Mouse (Mus musculus) megakaryocyte, adult 5-6 weeks (primary cell): ENCODE measurements around the gene Tubg1. TPM values are rescaled to one million over a fixed set of nuclear protein-coding genes. Genes with fewer than 3 reads are reported as not detected.
A peak's percentile ranks its signal among the peaks of the same experiment; 100 is the strongest.
"Not testable (repeated sequence)": the region's sequence is repeated elsewhere in the genome, so short reads cannot be mapped to it uniquely, and the experiment has no call there.

Source experiments
- ATAC-seq: 2 replicates; pipeline ENCODE4 v1.8.0; 2016; ENCODE audit warnings: mild to moderate bottlenecking, inconsistent platforms; ENCODE audit not compliant: poor library complexity, severe bottlenecking
- total RNA-seq, 2 experiments: library from RNA; stranded (forward) in 1 of 2; stranded (reverse) in 1 of 2; fragments of 153-499, 151-499 nt in 1 of 2; fragments of 221-1000, 200-1000 nt in 1 of 2; gene quantifications; 2 replicates each; pipeline versions ENCODE4 v1.2.3 to v1.2.4; 2015 to 2017

Tubg1 gene
- total RNA-seq, 2 experiments from 2014 or later = 14.5 to 32.2 TPM

GRCm38 (mm10) chr11:101138536-101139181 is 18.9 kb downstream of the Tubg1 start:
- ATAC-seq = 0 out of 2 replicates have a peak, but pooled peaks have one; percentile 18

DNA sequence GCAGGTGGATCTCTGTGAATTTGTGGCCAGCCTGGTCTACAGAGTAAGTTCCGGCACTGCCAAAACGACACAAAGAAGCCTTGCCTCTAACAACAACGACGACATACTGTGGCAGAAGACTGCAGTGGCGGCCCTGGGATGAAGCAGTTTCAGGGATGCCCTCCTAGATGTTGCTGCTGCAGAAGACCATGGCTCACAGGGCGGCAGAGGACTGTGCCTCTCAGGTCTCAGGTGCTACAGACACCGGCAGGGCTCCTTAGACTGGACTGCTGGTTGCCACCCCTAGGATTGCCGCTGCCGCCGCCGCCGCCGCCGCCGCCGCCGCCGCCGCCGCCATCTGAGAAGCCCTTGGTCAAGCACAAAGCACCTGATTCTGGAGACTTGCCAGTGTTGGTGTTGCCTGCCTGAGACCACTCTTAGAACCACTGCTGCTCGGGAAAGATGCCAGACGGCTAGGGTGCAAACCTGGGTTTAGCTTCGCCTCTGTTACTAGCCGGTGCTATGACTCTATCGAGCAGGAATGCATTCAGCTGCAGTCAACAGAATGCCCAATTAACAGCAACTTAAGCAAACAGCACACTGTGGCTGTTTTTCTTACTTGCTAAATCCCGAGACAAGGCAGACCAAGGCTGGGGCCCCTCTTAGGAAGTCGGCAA is 20.6 kb downstream of the Tubg1 start:
- no peak for ATAC-seq

- no peak for ATAC-seq
Observed at GRCm38 (mm10) chr11:101141088-101141487, 21.4 kb downstream of the Tubg1 start.

DNA sequence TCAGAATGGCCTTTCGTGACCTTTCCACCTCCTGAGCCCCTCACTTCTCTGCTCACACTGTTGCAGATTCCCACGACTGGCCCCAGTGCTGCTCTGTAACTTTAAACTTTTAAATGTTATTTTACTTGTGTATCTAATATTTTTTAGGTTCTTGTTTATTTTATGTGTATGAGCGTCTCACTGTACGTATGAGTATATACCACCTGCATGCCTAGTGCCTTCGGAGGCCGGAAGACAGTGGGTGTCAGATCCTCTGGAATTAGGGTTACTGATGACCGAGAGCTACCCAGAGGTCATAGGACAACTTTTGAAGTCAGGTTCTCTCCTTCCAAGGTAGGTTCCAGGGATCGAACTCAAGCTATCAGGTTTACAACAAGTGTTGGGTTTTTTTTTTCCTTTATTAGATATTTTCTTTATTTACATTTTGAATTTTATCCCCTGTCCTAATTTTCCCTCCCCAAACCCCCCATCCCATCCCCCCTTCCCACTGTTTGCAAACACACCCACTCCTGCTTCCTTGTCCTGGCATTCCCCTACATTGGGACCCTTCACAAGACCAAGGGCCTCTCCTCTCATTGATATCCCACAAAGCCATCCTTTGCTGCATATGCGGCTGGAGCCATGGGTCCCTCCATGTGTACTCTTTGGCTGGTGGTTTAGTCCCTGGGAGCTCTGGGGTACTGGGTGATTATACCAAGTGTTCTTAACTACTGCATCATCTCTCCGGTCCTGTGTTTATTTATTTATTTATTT is 22.7 kb downstream of the Tubg1 start:
- no peak for ATAC-seq

GRCm38 (mm10) chr11:101143338-101144225 is 23.8 kb downstream of the Tubg1 start:
- ATAC-seq = peak; percentile 74

DNA sequence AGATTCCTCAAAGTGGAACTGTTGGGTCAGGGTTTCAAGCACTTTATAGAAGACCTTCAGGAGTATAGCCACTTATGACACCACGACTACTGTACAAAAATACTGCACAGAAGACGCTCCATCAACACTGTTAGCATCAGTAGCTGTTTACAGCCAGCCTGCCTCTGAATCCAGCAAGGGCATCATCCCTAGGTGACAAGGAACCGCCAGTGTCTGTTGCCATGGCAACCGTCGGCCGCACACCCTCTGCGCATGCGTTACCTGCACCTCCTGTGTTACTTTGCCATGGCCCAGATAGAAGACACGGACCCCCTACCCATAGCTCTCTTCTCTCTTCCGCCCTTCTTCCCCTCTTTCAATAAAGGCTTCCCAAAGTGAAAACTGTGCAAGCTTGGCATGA is 26.6 kb downstream of the Tubg1 start:
- ATAC-seq = no peak

DNA sequence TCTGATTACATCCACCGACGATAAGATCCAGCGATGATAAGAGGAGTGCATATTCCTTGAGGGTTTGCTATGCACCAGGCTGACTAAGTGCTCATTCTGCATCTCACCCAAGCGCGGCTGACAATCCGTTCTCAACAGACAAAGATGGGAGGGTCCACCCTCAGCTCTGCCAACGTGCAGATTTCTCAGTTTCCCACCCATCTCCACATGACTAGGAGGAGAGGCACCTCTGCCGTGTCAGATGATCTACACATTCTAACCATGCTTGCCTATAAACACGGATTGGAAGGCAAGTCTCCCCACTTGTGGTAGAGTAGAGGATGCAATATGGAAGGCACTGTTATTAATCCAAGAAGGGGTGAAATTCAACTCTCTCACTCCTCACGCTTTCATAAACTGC is 29.0 kb downstream of the Tubg1 start:
- no peak for ATAC-seq

DNA sequence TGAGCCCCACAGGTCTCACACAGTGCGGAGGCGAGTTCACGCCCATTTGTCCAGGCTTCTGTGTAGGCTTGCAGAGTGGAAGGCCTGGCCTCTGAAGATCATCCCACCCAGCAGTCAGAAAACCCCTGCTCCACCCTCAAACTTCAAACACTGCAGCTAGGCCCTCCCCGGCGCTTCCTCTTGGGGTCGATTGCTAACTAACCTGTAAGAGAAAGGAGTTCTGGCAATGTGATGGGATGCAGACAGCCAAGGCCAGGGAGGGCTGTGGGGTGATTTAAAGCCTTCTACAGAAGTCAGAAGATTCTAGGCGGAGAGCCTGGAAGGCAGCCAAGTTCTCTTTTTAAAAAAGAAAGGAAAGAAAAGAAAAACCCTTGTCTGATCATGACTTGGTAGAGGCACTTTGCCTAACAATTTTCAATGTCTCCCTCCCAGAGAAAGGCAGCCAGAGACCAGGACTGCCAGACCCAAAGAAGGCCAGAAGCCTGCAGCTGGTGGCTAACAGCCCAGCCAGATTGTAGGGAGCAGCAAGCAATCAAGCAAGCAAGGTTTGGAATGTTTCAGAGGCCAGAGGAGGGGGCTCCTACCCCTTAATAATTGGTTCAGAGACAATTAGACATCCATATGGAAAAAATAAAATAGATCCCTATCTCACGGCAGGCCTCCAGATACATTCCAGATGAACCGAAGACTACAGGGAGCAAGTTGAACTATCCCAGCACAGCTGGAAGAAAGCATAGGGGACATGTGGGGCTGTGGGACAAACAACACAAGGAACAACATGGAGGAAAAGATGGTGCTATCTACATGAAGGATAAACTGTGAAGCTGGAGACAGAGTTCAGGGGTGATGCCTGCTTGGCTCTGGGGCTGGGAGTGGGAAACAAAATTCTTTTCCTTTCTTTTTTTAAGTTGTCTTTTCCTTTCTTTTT is 29.7 kb downstream of the Tubg1 start:
- no peak for ATAC-seq

GRCm38 (mm10) chr11:101151063-101151462 is 31.3 kb downstream of the Tubg1 start:
- no peak for ATAC-seq

DNA sequence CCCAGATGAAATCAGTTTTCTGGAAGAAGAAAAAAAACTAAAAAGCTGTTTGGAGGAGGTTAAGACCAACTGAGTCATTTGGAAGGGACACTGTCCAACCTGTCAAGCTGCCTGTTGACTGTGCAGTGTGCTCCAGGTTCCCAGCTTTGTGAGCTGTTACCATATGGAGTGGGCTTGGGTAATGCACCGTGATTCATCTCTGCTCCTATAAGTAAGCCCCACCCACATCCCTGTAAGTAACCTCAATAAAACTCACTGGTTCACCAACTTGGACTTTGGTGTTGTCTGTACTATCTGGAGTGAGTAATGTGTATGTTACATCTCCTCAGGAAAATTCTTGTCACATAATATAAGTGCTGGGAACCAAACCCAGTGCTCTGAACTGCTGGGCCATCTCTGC is 33.1 kb downstream of the Tubg1 start:
- no peak for ATAC-seq

- ATAC-seq = no peak
Observed at GRCm38 (mm10) chr11:101154648-101155047, 34.9 kb downstream of the Tubg1 start.

DNA sequence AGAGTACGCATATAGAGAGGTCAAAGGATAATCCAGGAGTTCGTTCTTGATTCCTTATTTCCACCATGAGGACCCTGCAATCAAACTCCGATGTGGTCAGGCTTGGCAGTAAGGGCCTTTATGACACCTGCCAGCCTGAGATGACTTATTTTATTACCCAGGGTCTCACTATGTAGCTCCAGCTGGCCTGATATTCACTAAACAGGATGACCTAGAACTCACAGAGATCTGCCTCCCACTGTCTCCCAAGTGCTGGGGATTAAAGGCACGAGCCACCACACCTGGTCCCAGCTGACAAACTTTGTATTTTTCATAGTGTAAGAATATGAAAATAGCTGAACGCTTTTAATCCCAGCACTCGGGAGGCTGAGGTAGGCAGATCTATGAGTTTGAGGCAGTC is 35.4 kb downstream of the Tubg1 start:
- ATAC-seq = no peak

- no peak for ATAC-seq
Observed at GRCm38 (mm10) chr11:101155728-101156371, 36.1 kb downstream of the Tubg1 start, which contains the start of gene Tubg2. Tubg2 (plus strand) TSS chr11:101155907.

- not testable (repeated sequence) for ATAC-seq
Observed at GRCm38 (mm10) chr11:101160151-101160550, 40.4 kb downstream of the Tubg1 start.

- not testable (repeated sequence) for ATAC-seq
Observed at GRCm38 (mm10) chr11:101160981-101161505, 41.3 kb downstream of the Tubg1 start.

- ATAC-seq = no peak
Observed at GRCm38 (mm10) chr11:101161551-101161950, 41.8 kb downstream of the Tubg1 start.

GRCm38 (mm10) chr11:101162301-101162700 is 42.6 kb downstream of the Tubg1 start:
- ATAC-seq = no peak

GRCm38 (mm10) chr11:101162772-101163171 is 43.0 kb downstream of the Tubg1 start:
- ATAC-seq = no peak
